Mouse (Mus musculus) bone marrow macrophage, adult 2 months (primary cell): ENCODE data around the gene Gm20431. TPM values are rescaled to one million over a fixed set of nuclear protein-coding genes. Genes with fewer than 3 reads are reported as not detected.

Experiments used
- H3K27ac ChIP-seq: 2 replicates; pipeline ENCODE4 v1.5.1; 2012; ENCODE audit warnings: low read depth, low read length; ENCODE audit not compliant: insufficient read depth
- H3K4me1 ChIP-seq: 2 replicates; pipeline ENCODE4 v1.6.1; 2012; ENCODE audit warnings: low read length; ENCODE audit not compliant: control insufficient read depth, insufficient read depth
- H3K4me3 ChIP-seq: 2 replicates; pipeline ENCODE4 v1.5.1; 2012; ENCODE audit warnings: mild to moderate bottlenecking, low read length, moderate library complexity; ENCODE audit not compliant: insufficient read depth
- CTCF ChIP-seq: IDR thresholded peaks from 2 replicates; pipeline ENCODE4 v1.5.1; 2012; ENCODE audit warnings: low read depth, mild to moderate bottlenecking, low read length, moderate library complexity
- POLR2A ChIP-seq: IDR thresholded peaks from 2 replicates; pipeline ENCODE4 v1.6.1; 2012; ENCODE audit warnings: mild to moderate bottlenecking, low read depth, low read length, borderline replicate concordance
- polyA plus RNA-seq: library from polyadenylated mRNA; stranded (reverse); fragments of >200 nt; gene quantifications from 2 replicates; pipeline ENCODE4 v1.2.4, GENCODE M21; 2012; ENCODE audit not compliant: missing spikeins, insufficient read depth, insufficient read length

The Gm20431 gene
- polyA plus RNA-seq = 13.5 and 19.6 TPM in 2 replicates

GRCm38 (mm10) chr2:167661270-167662203 is at the start of gene Gm20431:
Gm20431 (minus strand) TSS chr2:167661496.
- TF ChIP-seq POLR2A = peak; percentile 73; the same call in 1 of the 2 replicates
- TF ChIP-seq CTCF = no peak
- Histone ChIP-seq H3K4me3 (peak within 1 kb of the TSS; percentile 79), H3K4me1 (peaks cover 23% of the 10 kb centered on the region), H3K27ac (peak within 1 kb of the TSS; percentile 99)

GRCm38 (mm10) chr2:167710574-167710973 is 49.3 kb upstream of the Gm20431 start:
- peaks cover 40% of the 10 kb centered on the region for H3K4me1 ChIP-seq
- H3K27ac ChIP-seq = no peak overlapping the region
- no peak overlapping the region for H3K4me3 ChIP-seq
- no peak for TF ChIP-seq CTCF
- no peak for TF ChIP-seq POLR2A

- H3K4me1 ChIP-seq = peaks cover 34% of the 10 kb centered on the region
- no peak for TF ChIP-seq POLR2A
- no peak for TF ChIP-seq CTCF
- no peak overlapping the region for H3K27ac ChIP-seq
- no peak overlapping the region for H3K4me3 ChIP-seq
Observed at GRCm38 (mm10) chr2:167709969-167710368, 48.7 kb upstream of the Gm20431 start.

GRCm38 (mm10) chr2:167708373-167708772 is 47.1 kb upstream of the Gm20431 start:
- no peak overlapping the region for H3K27ac ChIP-seq
- H3K4me3 ChIP-seq = no peak overlapping the region
- peaks cover 22% of the 10 kb centered on the region for H3K4me1 ChIP-seq
- TF ChIP-seq CTCF (no peak), POLR2A (no peak)

GRCm38 (mm10) chr2:167706183-167706939 is 45.1 kb upstream of the Gm20431 start:
- Histone ChIP-seq H3K27ac (no peak overlapping the region), H3K4me3 (no peak overlapping the region), H3K4me1 (peaks cover 33% of the 10 kb centered on the region)
- no peak for TF ChIP-seq POLR2A

GRCm38 (mm10) chr2:167704409-167704808 is 43.1 kb upstream of the Gm20431 start:
- Histone ChIP-seq H3K27ac (no peak overlapping the region), H3K4me1 (peaks cover 36% of the 10 kb centered on the region), H3K4me3 (no peak overlapping the region)
- TF ChIP-seq CTCF (no peak), POLR2A (no peak)

GRCm38 (mm10) chr2:167702126-167702525 is 40.8 kb upstream of the Gm20431 start:
- peaks cover 45% of the 10 kb centered on the region for H3K4me1 ChIP-seq
- H3K4me3 ChIP-seq = no peak overlapping the region
- H3K27ac ChIP-seq = peak overlapping the region; percentile 37; the same call in 1 of the 2 replicates
- TF ChIP-seq POLR2A = no peak
- no peak for TF ChIP-seq CTCF

- no peak for TF ChIP-seq POLR2A
- no peak for TF ChIP-seq CTCF
- Histone ChIP-seq H3K27ac (peak overlapping the region; percentile 37), H3K4me3 (no peak overlapping the region), H3K4me1 (peaks cover 45% of the 10 kb centered on the region)
Observed at GRCm38 (mm10) chr2:167701472-167701871, 40.2 kb upstream of the Gm20431 start.

GRCm38 (mm10) chr2:167700018-167700417 is 38.7 kb upstream of the Gm20431 start:
- Histone ChIP-seq H3K4me1 (peaks cover 45% of the 10 kb centered on the region), H3K27ac (no peak overlapping the region), H3K4me3 (no peak overlapping the region)
- no peak for TF ChIP-seq CTCF
- no peak for TF ChIP-seq POLR2A
